Mouse (Mus musculus): ENCODE measurements around the gene Smc6. TPM values are rescaled to one million over a fixed set of nuclear protein-coding genes. Genes with fewer than 3 reads are reported as not detected.

Smc6 gene
- total RNA-seq, 2 experiments from 2014 or later, result 77.1 to 91.5 TPM

GRCm38 (mm10) chr12:11279886-11280285, 14.2 kb downstream of the Smc6 start:
- ATAC-seq (replicated peaks; ENCODE audit: poor library complexity, severe bottlenecking), result no peak

GRCm38 (mm10) chr12:11281584-11281983, 15.9 kb downstream of the Smc6 start:
- ATAC-seq (replicated peaks; ENCODE audit: poor library complexity, severe bottlenecking), result no peak

GRCm38 (mm10) chr12:11286382-11286781, 20.7 kb downstream of the Smc6 start:
- ATAC-seq (replicated peaks; ENCODE audit: poor library complexity, severe bottlenecking), result no peak

- no peak; the same call in 1 of the 2 replicates for ATAC-seq (replicated peaks; ENCODE audit: poor library complexity, severe bottlenecking)
Observed at GRCm38 (mm10) chr12:11300858-11301257, 35.2 kb downstream of the Smc6 start.

GRCm38 (mm10) chr12:11306753-11307645, 41.3 kb downstream of the Smc6 start:
- ATAC-seq (replicated peaks; ENCODE audit: poor library complexity, severe bottlenecking), result no peak

- ATAC-seq (replicated peaks; ENCODE audit: poor library complexity, severe bottlenecking), result no peak
Observed at GRCm38 (mm10) chr12:11311106-11311505, 45.4 kb downstream of the Smc6 start.

- ATAC-seq (replicated peaks; ENCODE audit: poor library complexity, severe bottlenecking), result no peak
Observed at GRCm38 (mm10) chr12:11313840-11314239, 48.2 kb downstream of the Smc6 start.

- ATAC-seq (replicated peaks; ENCODE audit: poor library complexity, severe bottlenecking), result peak; percentile 56; the same call in 1 of the 2 replicates
Observed at GRCm38 (mm10) chr12:11317671-11318070, 52.0 kb downstream of the Smc6 start.

- ATAC-seq (replicated peaks; ENCODE audit: poor library complexity, severe bottlenecking), result peak; percentile 54
Observed at GRCm38 (mm10) chr12:11324480-11324879, 58.8 kb downstream of the Smc6 start.

- no peak for ATAC-seq (replicated peaks; ENCODE audit: poor library complexity, severe bottlenecking)
Observed at GRCm38 (mm10) chr12:11326483-11326882, 60.8 kb downstream of the Smc6 start.

GRCm38 (mm10) chr12:11336845-11337244, 71.2 kb downstream of the Smc6 start:
- ATAC-seq (replicated peaks; ENCODE audit: poor library complexity, severe bottlenecking), result peak; percentile 72

- peak; percentile 75 for ATAC-seq (replicated peaks; ENCODE audit: poor library complexity, severe bottlenecking)
Observed at GRCm38 (mm10) chr12:11338251-11338650, 72.6 kb downstream of the Smc6 start.

GRCm38 (mm10) chr12:11342020-11342600, 76.4 kb downstream of the Smc6 start:
- no peak for ATAC-seq (replicated peaks; ENCODE audit: poor library complexity, severe bottlenecking)

GRCm38 (mm10) chr12:11345963-11346362, 80.3 kb downstream of the Smc6 start:
- ATAC-seq (replicated peaks; ENCODE audit: poor library complexity, severe bottlenecking), result no peak

GRCm38 (mm10) chr12:11348423-11348822, 82.7 kb downstream of the Smc6 start:
- ATAC-seq (replicated peaks; ENCODE audit: poor library complexity, severe bottlenecking), result no peak

GRCm38 (mm10) chr12:11349870-11350269, 84.2 kb downstream of the Smc6 start:
- no peak for ATAC-seq (replicated peaks; ENCODE audit: poor library complexity, severe bottlenecking)

- ATAC-seq (replicated peaks; ENCODE audit: poor library complexity, severe bottlenecking), result peak; percentile 83
Observed at GRCm38 (mm10) chr12:11350895-11351294, 85.2 kb downstream of the Smc6 start.

- no peak for ATAC-seq (replicated peaks; ENCODE audit: poor library complexity, severe bottlenecking)
Observed at GRCm38 (mm10) chr12:11362435-11362834, 96.7 kb downstream of the Smc6 start.

GRCm38 (mm10) chr12:11364870-11365269, 99.2 kb downstream of the Smc6 start:
- no peak for ATAC-seq (replicated peaks; ENCODE audit: poor library complexity, severe bottlenecking)

- ATAC-seq (replicated peaks; ENCODE audit: poor library complexity, severe bottlenecking), result no peak
Observed at GRCm38 (mm10) chr12:11367099-11367765, 101.5 kb downstream of the Smc6 start.
